Mouse (Mus musculus): ENCODE data around the gene D630039A03Rik.

GRCm38 (mm10) chr4:57867454-57867853 is 48.6 kb downstream of the D630039A03Rik start:
- no peak for TF ChIP-seq POLR2A (IDR thresholded peaks at IDR 0.05; ENCODE audit: insufficient read length, low read depth)
- TF ChIP-seq MAX (IDR thresholded peaks at IDR 0.05; ENCODE audit: low read depth) = no peak

Data from myocyte (in vitro differentiated cells).